Mouse (Mus musculus) MEL-GATA-1-ER (cell line): ENCODE data around the gene Tmeff2.

Experiments used
- DNase-seq: peaks from one replicate; pipeline ENCODE4 v3.0.0-alpha.2; 2012; ENCODE audit warnings: low read depth; ENCODE audit errors: extremely low read depth

The Tmeff2 gene

GRCm38 (mm10) chr1:51104698-51105097 lies 204.3 kb downstream of the Tmeff2 start:
- DNase-seq, result no peak

GRCm38 (mm10) chr1:51106401-51106920 lies 206.0 kb downstream of the Tmeff2 start:
- DNase-seq, result no peak

- DNase-seq, result no peak
Observed at GRCm38 (mm10) chr1:51107299-51107698, 206.9 kb downstream of the Tmeff2 start.

GRCm38 (mm10) chr1:51114721-51115120 lies 214.3 kb downstream of the Tmeff2 start:
- no peak for DNase-seq

GRCm38 (mm10) chr1:51115761-51116160 lies 215.3 kb downstream of the Tmeff2 start:
- DNase-seq, result no peak

GRCm38 (mm10) chr1:51117830-51118229 lies 217.4 kb downstream of the Tmeff2 start:
- no peak for DNase-seq

- no peak for DNase-seq
Observed at GRCm38 (mm10) chr1:51125671-51126424, 225.4 kb downstream of the Tmeff2 start.

GRCm38 (mm10) chr1:51126425-51126765 lies 225.9 kb downstream of the Tmeff2 start:
- no peak for DNase-seq

GRCm38 (mm10) chr1:51136792-51137191 lies 236.3 kb downstream of the Tmeff2 start:
- no peak for DNase-seq

GRCm38 (mm10) chr1:51139605-51140004 lies 239.2 kb downstream of the Tmeff2 start:
- DNase-seq, result no peak

GRCm38 (mm10) chr1:51141381-51141780 lies 240.9 kb downstream of the Tmeff2 start:
- DNase-seq, result no peak

- no peak for DNase-seq
Observed at GRCm38 (mm10) chr1:51142729-51143128, 242.3 kb downstream of the Tmeff2 start.

GRCm38 (mm10) chr1:51145693-51146092 lies 245.2 kb downstream of the Tmeff2 start:
- no peak for DNase-seq

- DNase-seq, result no peak
Observed at GRCm38 (mm10) chr1:51148481-51149137, 248.2 kb downstream of the Tmeff2 start.

GRCm38 (mm10) chr1:51149488-51149887 lies 249.0 kb downstream of the Tmeff2 start:
- no peak for DNase-seq

GRCm38 (mm10) chr1:51149890-51150289 lies 249.4 kb downstream of the Tmeff2 start:
- DNase-seq, result no peak

GRCm38 (mm10) chr1:51152017-51152416 lies 251.6 kb downstream of the Tmeff2 start:
- DNase-seq, result no peak

GRCm38 (mm10) chr1:51152856-51153255 lies 252.4 kb downstream of the Tmeff2 start:
- DNase-seq, result no peak

GRCm38 (mm10) chr1:51184276-51184675 lies 283.8 kb downstream of the Tmeff2 start:
- DNase-seq, result no peak

GRCm38 (mm10) chr1:51189008-51189407 lies 288.6 kb downstream of the Tmeff2 start:
- no peak for DNase-seq

- DNase-seq, result no peak
Observed at GRCm38 (mm10) chr1:51191253-51191652, 290.8 kb downstream of the Tmeff2 start.

GRCm38 (mm10) chr1:51191872-51192613 lies 291.6 kb downstream of the Tmeff2 start:
- DNase-seq, result no peak
